Mouse (Mus musculus) embryo, embryonic 10.5 days (tissue): ENCODE results near the gene Dgkd.
"Not testable (repeated sequence)": the region's sequence is repeated elsewhere in the genome, so short reads cannot be mapped to it uniquely, and the experiment has no call there.

ENCODE experiments used
- DNase-seq: peaks from one replicate; pipeline ENCODE4 v3.0.0-alpha.2; 2015; ENCODE audit warnings: low spot score

Dgkd gene

GRCm38 (mm10) chr1:87852892-87853600, at the start of gene Dgkd:
TSS of gene Dgkd (plus strand) at chr1:87853287.
- DNase-seq = peak; percentile 89

DNA sequence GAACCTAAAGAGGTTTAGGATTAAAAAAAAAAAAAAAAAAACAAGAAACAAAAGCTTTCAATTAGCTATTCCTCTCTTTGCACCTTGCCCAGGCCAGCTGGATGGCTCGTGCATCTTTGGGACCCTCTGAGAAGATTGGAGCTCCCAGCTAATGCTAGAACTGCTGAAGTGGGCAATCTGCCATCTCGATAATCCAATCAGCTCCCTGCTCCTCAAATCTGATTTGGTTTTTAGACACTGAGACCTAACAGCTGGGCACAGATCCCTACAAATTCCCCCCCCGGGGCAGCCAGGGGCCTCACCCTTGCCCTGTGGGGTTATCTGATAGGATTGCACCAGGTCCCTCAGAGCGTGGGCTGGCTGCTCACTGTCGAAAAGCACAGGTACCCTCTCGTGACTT, 49.5 kb upstream of the Dgkd start, which contains the start of gene Sag:
Gene Sag, plus strand, starts transcription at position 105 of the 400 bp plus-strand sequence.
- DNase-seq = no peak

GRCm38 (mm10) chr1:87807751-87808150, 45.3 kb upstream of the Dgkd start:
- DNase-seq = no peak

GRCm38 (mm10) chr1:87811391-87811790, 41.7 kb upstream of the Dgkd start:
- DNase-seq = no peak

- DNase-seq = no peak
Observed at GRCm38 (mm10) chr1:87812061-87812460, 41.0 kb upstream of the Dgkd start.

- no peak for DNase-seq
Observed at GRCm38 (mm10) chr1:87813155-87813554, 39.9 kb upstream of the Dgkd start.

GRCm38 (mm10) chr1:87813681-87814080, 39.4 kb upstream of the Dgkd start:
- DNase-seq = no peak

DNA sequence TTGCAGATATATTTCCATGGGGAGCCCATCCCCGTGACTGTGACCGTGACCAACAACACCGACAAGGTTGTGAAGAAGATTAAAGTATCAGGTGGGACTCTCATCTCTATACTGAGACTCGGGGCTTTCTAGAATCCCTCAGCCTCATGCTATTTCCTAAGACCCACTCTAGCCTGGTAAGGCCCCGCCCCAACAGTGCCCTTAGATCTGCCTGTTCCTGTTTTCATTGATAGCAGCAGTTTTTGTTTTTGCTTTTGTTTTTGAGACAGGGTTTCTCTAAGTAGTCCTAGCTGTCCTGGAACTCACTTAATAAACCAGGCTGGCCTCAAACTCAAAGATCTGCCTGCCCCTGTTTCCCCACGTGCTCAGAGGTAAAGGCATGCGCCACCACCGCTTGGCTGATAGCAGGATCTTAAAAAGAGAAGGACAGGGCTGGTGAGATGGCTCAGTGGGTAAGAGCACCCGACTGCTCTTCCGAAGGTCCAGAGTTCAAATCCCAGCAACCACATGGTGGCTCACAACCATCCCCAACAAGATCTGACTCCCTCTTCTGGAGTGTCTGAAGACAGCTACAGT, 28.6 kb upstream of the Dgkd start:
- no peak for DNase-seq

DNA sequence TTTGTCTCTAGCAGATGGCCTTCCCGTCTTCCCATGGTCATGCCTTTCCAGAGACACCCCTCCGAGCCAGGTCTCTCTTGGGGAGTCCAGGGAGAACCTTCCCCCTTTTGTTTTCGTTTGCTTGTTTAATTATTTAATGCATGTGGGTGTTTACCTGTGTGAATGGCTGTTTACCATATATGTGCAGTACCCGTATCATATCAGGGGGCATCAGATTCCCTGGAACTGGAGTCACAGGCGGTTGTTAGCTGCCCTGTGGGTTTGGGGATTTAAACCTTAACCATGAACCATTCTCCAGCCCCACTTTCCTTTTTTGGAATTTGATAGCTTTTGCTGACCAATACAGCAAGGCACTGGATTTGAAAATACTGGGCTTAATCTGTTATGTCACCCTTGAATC, 27.8 kb upstream of the Dgkd start:
- no peak for DNase-seq

DNA sequence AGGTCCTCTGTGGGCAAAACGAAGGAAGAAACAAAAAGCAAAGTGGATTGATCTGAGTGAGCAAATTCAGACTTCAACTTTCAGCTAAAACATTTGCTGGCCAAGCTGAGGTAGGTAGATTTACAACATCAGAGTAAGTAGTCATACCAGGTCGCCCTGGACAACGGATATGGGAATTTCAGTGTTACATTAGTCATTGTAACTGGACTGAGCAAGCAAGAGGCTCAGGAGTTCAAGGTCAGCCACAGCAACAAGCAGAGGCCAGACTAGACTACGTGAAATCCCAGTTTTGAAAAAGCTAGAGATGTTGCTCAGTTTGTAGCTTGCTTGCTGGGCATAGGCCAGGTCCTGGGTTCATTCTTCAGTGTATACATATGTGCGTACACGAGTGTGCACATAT, 27.1 kb upstream of the Dgkd start:
- DNase-seq = no peak

DNA sequence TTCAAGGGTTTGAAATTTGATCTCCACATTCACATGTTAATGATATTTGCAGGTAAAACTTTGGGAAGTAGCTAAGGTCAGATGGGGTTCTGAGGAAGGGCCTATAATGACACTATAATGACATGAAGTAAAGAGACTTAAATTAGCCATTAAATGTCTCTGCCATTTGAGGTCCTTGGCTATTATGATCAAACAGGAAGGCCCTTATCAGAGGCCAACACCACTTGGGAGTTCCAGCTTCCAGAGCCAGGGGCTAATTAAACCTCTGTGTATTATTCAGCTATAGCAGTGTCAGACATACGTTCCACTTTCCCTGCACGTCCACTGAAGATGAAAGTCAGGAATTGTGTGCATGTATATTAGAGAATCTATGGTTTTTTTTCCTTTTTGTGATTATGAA, 26.6 kb upstream of the Dgkd start:
- DNase-seq = no peak

GRCm38 (mm10) chr1:87827476-87827875, 25.6 kb upstream of the Dgkd start:
- DNase-seq = not testable (repeated sequence)

DNA sequence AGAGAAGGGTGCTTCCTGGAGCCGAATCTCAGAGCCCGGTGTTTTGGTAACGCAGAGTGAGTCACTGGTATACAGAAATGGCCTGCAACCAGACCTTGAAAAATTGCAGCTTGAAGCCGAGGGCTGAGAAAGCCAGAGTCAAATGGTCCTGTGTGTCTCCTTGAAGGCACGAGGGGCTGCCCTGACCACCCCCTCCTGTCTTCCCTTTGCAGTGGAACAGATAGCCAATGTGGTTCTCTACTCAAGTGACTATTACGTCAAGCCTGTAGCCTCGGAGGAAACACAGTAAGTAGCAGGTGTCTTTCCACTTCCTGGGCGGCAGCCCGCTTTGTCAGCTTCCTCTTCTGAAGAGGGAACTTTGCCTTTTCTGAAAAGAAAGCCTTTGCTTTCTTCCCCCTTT, 24.9 kb upstream of the Dgkd start:
- no peak for DNase-seq

DNA sequence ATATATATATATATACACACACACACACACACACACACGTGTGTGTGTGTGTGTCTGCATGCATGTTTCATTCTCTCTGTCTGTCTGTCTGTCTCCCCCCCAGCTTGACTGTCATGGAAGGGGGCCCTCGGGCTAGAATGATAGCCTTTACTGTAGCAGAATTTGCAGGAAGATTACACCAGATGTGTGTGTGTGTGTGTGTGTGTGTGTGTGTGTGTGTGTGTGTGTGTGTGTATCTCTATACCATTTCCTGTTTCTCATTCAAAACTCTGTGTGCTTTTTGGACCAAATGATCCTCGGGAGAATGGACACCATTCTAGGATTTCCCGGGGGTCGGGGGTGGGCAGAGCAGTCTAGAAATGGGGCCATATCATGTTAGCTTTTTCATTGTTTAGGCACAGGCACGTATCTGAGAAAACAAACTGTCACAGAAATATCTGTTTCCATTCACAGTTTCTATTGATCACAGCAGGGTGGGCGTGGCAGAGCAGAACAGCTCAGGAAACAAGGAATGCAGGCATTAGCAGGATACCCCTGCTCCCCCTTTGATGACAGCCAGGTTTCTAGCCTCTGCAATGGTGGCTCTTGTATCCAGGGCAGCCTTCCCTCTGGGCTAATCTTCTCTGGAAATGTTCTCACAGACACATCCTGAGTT, 24.0 kb upstream of the Dgkd start:
- DNase-seq = no peak

- DNase-seq = no peak
Observed at GRCm38 (mm10) chr1:87829621-87830211, 23.4 kb upstream of the Dgkd start.

DNA sequence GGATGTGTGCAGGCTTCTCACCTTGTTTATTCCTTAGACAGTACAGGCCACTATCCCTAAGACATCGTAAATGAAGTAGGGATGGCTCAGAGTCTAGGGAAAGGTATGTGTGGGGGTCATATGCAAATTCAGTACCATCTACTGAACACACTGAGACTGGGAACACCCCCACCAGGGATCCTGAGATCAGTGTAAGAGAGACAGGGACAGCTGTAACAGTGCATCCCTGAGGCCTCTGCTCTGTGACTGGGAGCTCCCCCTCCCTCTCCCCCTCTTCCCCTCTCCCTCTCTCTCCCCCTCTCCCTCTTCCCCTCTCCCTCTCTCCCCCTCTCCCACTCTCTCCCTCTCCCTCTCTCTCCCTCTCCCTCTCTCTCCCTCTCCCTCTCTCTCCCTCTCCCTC, 16.6 kb upstream of the Dgkd start:
- DNase-seq = peak; percentile 36

DNA sequence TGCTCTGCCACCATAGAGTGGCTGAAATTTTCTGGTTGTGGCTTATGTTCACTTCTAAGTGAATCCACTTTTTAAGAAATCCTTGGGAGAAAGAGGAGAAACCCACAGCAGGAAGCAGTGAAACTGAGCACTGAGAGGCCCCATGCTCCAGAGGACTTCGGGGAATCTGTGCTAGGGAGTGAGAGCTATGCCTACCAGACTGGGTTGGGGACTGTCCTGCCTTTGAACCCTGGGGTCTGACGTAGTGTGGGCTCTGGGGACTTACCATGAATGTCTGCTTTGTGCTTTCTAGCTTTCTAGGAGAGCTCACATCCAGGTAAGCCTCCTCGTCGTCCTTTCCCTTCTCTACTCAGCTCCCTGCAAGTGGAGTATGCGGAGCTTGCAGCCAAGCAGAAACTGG, 16.1 kb upstream of the Dgkd start:
- DNase-seq = no peak

DNA sequence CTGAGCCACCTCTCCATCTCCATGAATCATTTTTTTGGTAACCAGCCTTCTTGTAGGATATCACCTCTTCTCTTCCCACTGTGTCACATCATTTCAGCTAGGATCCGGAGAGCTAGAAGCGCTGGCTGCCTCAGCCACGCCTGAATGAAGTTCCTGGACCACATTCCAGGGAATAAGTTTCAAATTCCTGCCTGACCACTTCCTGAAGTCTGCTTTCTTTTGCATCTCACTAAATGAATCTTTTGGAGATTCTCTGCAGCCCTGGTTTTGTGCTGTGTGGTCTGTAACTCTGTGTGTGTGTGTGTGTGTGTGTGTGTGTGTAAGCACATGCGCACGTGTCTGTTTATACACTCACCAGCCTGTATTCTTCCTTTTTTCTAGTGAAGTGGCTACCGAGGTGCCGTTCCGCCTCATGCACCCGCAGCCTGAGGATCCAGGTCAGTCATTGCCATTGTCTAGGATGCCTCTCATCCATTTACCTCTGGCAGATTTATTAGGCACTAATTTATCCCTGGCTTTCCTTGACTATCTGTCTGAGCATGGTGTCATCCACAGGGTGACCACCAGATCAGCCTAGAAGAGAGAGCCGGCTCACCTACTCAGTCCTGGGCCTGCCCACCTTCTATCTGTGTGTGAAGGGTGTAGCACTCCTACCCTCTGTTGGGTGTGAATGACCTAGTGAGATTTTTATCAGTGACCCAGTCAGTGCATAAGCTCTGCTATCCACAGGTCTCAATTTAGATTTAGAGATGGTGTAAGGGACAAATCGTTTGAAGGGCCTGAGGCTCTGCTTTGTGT, 12.5 kb upstream of the Dgkd start:
- no peak for DNase-seq

DNA sequence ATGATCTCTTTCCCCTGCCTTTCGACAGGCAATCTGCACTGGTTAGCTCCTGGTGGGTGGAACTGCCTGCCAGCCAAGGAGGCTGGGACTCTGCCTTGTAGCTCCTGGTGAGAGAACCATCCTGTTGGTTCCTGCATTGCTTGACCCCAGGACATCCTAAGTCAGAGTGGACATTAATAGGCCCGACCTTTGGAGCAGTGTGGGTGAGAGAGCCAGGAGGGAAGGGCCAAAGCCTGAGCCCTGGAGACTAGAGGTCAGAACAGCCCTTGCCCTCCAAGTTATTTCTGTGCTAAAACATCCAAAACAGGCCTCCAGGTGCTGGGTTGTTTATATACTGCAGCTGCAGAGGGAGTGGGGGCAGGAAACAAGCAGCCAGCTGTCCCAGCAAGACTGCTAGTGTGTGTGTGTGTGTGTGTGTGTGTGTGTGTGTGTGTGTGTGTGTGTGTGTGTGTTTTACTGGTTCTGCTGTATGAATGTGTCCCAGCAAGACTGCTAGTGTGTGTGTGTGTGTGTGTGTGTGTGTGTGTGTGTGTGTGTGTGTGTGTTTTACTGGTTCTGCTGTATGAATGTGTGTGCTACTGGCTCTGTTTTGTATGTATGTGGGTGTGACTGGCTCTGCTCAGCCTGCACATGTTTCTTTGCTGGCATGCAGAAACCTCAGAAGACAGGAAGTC, 6.1 kb upstream of the Dgkd start:
- peak; percentile 74 for DNase-seq

GRCm38 (mm10) chr1:87847475-87848168, 5.5 kb upstream of the Dgkd start:
- DNase-seq = no peak
